Mouse (Mus musculus) layer of hippocampus, adult 9-10 months (tissue): ENCODE data around the gene Pop7.

Experiments used
- DNase-seq: peaks from one replicate; pipeline ENCODE4 v3.0.0; 2022; ENCODE audit warnings: low spot score

Pop7 gene

GRCm38 (mm10) chr5:137527413-137527812, 25.1 kb upstream of the Pop7 start:
- DNase-seq: no peak

DNA sequence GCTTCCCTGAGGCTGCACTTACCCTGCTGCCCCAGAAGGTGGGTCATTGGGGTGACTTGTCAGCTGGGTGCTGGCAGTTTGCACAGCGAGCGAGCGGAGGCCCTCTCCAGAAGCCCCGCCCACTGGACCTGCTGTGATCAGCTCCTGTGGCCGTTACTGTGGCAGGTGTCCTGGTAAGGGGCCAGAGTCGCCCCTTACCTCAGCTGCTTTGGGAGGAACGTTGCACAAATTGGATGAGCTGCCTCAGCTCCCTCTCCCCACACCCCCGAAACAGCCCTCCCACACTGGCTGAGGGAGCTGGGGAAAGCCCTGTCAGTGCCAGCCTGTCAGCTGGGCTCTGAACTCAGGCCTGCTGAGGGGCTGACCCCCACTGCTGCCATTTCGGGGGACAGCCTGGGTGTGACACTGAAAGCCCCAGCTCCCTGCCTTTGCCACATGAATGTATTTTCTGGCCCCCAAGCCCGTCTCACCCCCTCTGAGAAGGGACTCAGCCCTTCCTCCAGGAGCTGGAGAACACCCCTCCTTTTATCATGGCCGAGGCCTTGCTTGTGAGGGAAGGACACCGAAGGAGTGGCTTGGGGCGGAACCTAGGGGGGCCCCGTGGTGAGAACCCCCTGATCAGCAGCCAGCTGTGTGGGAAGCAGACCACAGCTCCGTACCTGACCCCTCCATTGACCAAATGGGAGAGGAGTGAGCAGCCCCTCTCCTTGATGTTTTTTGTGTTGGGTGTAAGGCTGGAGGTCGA, 24.0 kb upstream of the Pop7 start:
- DNase-seq: no peak

GRCm38 (mm10) chr5:137525511-137525910, 23.2 kb upstream of the Pop7 start:
- DNase-seq: no peak

- no peak for DNase-seq
These were observed 22.4 kb upstream of the Pop7 start for GRCm38 (mm10) chr5:137524671-137525070.

DNA sequence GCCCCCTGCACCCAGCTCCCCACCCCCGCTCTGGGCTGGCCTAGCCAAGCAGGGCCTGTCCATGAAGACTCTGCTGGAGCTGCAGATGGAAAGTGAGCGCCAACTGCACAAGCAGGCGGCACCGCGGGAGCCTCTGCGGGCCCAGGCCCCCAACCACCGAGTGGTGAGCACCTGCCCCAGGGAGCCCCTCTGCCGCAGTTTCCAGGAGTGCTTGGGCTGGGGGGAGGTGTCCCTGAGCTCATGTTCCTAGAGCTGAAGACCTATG, 21.9 kb upstream of the Pop7 start:
- no peak for DNase-seq

GRCm38 (mm10) chr5:137523396-137524250, 21.3 kb upstream of the Pop7 start:
- no peak for DNase-seq

DNA sequence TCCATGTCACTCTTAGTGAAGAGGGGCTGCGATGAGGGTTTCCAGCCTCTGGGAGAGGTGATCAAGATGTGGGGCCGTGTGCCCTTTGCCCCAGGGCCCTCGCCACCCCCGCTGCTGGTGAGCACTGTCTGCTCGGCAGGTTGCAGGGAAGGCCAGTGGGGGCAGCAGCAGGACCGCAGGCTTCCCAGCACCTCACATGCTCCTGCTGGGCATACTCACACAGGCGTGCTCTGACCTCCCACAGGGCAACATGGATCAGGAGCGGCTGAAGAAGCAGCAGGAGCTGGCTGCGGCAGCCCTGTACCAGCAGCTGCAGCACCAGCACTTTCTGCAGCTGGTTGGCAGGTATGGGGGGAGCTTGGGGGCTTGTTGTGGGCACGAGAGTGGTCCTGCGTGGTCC, 20.4 kb upstream of the Pop7 start:
- no peak for DNase-seq

DNA sequence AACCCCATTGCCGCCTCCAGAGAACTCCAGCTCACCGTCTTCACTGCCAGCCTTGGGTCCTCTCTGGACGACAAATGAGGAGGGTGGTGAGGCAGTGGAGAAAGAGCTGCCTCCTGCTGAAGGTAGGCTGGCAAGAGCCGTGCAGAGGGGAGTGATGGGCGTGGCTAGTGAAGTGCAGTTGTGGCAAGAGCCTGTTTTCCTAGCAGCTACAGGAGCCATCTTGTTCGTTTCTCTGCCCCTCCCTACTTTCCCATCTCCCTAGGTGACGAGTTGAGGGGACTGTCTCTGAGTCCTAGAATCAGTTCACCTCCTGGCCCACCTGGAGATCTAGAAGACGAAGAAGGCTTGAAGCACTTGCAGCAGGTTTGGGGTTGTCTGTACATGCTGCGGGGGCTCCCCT, 19.5 kb upstream of the Pop7 start:
- DNase-seq: no peak

GRCm38 (mm10) chr5:137519691-137520550, 17.6 kb upstream of the Pop7 start:
- DNase-seq: no peak

- no peak for DNase-seq
These were observed 16.1 kb upstream of the Pop7 start, which contains the start of gene Gigyf1 for GRCm38 (mm10) chr5:137518436-137518835. TSS of gene Gigyf1 (plus strand) at chr5:137518548.

DNA sequence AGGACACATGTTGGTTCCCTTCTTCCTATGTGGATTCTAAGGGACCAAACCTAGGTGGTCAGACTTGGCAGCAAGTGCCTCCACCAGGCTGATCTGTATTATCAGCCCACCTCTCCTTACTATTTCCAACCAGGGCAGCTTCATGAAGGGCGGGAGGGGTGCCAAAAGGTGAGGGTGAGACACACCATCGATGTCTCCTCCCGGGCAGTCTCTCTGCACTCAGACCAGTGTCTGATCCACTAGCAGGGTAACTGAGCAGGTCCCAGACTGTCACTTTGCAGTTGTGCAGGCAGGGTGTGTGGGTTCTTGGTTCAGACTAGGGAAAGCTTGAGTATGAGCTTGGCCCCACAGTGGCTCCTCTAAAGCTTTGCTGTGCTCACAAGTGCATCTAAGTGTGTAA, 12.5 kb upstream of the Pop7 start:
- no peak for DNase-seq

- no peak for DNase-seq
These were observed 11.8 kb upstream of the Pop7 start for GRCm38 (mm10) chr5:137513951-137514721.

DNA sequence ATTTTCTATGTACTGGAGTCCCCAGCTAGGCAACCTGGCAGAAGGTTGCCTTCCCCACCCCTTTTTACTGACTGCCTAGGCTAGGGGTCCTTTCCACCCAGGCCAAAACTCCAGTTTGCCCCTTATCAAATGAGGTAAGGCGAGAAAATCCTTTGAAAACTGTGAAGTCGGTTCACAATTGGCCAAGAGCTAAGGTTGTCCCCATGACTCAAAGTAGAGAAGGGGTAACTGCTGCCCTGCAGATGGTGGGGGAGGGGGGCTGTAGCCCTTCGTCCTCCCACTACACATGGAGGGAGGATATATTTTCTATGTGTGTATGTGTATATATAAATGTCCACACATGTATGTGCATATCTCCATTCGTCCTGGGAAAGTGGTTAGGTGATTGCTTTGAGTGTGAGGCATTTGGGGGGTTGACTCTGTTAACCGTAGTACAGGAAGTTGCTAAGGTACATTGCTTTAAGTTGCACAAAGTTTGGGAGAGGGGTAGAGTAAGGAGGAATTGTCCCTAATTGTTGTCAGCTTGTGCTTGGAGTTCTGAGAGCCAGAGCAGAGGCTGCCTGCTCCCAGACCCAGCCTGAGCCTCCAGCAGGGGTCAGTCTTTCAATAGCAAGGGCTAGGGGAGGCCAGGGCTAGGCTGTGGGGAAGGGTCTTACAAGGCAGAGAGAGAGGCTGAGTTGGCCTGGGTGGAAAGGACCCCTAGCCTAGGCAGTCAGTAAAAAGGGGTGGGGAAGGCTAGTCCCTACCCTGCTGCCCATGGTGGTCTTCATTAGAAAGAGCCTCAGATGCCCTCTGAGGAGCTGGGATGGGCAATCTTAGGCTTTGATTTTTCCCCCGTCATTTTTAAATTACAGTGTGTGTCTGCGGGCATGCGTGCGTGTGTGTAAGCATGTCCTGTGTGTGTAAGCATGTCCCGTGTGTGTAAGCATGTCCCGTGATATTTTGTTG, 10.8 kb upstream of the Pop7 start:
- no peak for DNase-seq

- no peak for DNase-seq
These were observed 9.4 kb upstream of the Pop7 start for GRCm38 (mm10) chr5:137511706-137512105.

DNA sequence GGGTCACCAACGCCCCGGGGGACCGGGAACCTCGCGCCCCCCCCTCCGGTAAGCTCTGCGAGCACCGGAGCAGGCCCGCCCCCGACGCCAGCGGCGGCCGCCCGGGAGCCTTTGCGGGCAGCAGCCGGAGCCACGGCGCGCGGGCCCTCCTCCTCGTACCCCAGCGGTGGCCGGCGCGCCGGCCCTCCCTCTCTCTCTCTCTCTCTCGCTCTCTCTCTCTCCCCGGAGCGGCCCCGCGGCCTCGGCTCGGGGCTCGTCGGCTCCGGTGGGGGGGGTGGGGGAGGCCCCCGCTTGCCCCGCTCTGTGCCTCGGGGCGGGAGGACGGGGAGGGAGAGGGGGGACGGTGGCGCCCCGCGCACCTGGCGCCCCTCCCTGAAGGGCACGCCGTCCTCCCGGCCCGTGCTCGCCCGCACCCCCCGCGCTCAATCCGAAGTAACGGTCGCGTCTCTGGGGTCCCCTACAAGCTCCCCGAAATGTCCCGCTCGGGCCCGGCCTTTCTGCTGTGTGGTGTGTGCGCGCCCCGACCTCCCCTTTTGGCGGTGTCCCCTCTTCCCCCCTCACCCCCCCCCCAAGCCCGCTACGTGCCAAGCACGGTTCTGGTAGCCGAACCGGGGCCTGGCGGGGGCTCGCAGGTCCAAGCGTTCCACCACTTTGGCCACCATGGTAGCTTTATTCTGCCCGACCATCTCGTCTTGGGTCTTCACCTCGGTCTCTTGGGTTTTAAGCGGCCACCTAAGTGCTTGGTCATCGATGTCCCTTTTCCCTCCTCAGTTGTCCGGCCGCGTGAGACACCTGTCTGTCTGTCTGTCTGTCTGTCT, 8.5 kb upstream of the Pop7 start:
- no peak for DNase-seq

- DNase-seq: no peak
These were observed 7.7 kb upstream of the Pop7 start for GRCm38 (mm10) chr5:137510014-137510501.

DNA sequence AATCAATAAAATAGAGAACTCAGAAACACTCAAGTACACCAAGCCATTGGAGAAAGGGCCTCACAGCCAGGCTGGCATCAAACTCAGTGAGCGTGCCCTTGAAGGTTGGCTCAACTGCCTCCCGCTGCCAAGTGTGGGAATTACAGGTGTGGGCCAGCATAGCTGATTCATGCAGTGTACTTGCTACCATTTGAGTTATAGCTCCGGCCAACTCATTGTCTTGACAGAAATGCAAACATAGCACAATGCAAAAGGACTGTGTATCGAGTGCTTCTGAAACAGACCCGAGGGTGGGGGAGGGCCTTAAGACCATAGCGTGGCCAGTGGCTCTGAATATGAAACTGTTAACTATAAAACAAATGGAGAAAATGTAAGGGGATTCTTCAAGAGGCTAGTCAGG, 1.7 kb upstream of the Pop7 start:
- no peak for DNase-seq

DNA sequence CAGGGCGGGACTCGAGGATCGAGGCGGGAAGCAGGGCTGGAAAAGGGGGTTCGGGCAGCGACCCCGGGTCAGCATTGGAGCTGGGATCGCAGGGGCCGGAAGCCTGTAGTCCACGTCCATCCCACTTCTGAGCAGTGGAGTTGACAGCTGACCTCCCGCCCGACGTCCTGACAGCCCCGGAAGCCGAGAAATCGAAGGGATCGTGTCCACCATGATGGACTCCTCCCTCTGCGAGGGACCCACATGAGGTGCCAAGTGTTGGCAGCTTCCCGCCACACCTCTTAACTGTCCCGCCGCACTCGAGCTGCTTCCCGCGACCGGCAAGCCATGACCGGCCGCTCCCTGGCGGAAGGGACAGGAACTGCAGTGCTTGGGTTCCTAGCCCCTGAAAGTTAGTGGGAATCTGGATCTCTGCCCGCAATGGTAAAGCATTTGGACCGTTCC, 371 bp upstream of the Pop7 start:
- DNase-seq: no peak

GRCm38 (mm10) chr5:137500186-137500585, 2.1 kb downstream of the Pop7 start:
- DNase-seq: no peak

DNA sequence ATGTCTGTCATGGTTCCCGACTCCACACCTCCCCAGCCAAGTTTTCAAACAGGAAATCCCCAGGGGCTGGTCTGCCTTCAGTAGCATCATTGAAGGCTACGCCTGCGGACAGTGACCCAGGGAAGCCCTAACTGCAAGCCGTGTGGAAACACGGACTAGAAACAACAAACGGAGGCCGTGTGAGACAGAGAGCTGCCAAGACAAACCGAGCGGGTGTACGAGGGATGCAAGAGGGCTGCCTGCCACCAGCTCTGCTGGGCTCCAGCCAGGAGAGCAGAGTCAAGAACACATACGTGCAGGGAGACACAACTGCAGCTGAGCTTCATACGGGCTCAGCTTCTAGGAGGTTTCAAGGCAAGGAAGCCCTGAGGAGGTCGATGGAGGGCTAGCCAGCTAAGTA, 8.5 kb downstream of the Pop7 start:
- DNase-seq: no peak
